Mouse (Mus musculus) cortical plate, adult 2 months (tissue): ENCODE data around the gene Lhx3. TPM values are rescaled to one million over a fixed set of nuclear protein-coding genes. Genes with fewer than 3 reads are reported as not detected.

Experiments
- H3K27ac ChIP-seq: fragments of 200-500 bp; 2 replicates; pipeline ENCODE4 v1.5.1; 2012; ENCODE audit warnings: low read length, control low read depth, inconsistent platforms; ENCODE audit not compliant: insufficient read depth
- H3K4me1 ChIP-seq: fragments of 200-500 bp; 2 replicates; pipeline ENCODE4 v1.6.1; 2011; ENCODE audit warnings: low read length; ENCODE audit not compliant: control insufficient read depth, insufficient read depth
- H3K4me3 ChIP-seq: fragments of 200-500 bp; 2 replicates; pipeline ENCODE4 v1.5.1; 2011; ENCODE audit warnings: mild to moderate bottlenecking, low read length, control low read depth; ENCODE audit not compliant: insufficient read depth
- CTCF ChIP-seq: fragments of 200-500 bp; IDR thresholded peaks from 2 replicates; pipeline ENCODE4 v1.5.1; 2011; ENCODE audit warnings: mild to moderate bottlenecking, control low read depth, low read length; ENCODE audit not compliant: insufficient read depth; ENCODE audit errors: extremely low read depth
- POLR2A ChIP-seq: fragments of 200-500 bp; IDR thresholded peaks from 2 replicates; pipeline ENCODE4 v1.6.1; 2011; ENCODE audit warnings: mild to moderate bottlenecking, low read length, control low read depth; ENCODE audit not compliant: insufficient read depth; ENCODE audit errors: extremely low read depth
- polyA plus RNA-seq: library from polyadenylated mRNA; depleted of rRNA; stranded (reverse); fragments of >200 nt; gene quantifications from 2 replicates; pipeline ENCODE4 v1.2.3, GENCODE M21; 2012

Lhx3 gene
- polyA plus RNA-seq, 1 experiment: not detected

- H3K4me1 ChIP-seq: no peaks in the 10 kb centered on the region
- no peak overlapping the region for H3K4me3 ChIP-seq
- H3K27ac ChIP-seq: no peak overlapping the region
- TF ChIP-seq CTCF: no peak
- no peak for TF ChIP-seq POLR2A
Observed at GRCm38 (mm10) chr2:26177189-26177588, 30.9 kb downstream of the Lhx3 start.

- H3K27ac ChIP-seq: no peak overlapping the region
- no peaks in the 10 kb centered on the region for H3K4me1 ChIP-seq
- H3K4me3 ChIP-seq: no peak overlapping the region
- TF ChIP-seq POLR2A (no peak), CTCF (no peak)
Observed at GRCm38 (mm10) chr2:26176731-26177130, 31.4 kb downstream of the Lhx3 start.

- Histone ChIP-seq H3K4me3 (no peak overlapping the region), H3K27ac (no peak overlapping the region), H3K4me1 (no peaks in the 10 kb centered on the region)
- no peak for TF ChIP-seq POLR2A
- no peak for TF ChIP-seq CTCF
Observed at GRCm38 (mm10) chr2:26175191-26175590, 32.9 kb downstream of the Lhx3 start.

GRCm38 (mm10) chr2:26172166-26172565 is 35.9 kb downstream of the Lhx3 start:
- Histone ChIP-seq H3K4me1 (no peaks in the 10 kb centered on the region), H3K4me3 (no peak overlapping the region), H3K27ac (no peak overlapping the region)
- no peak for TF ChIP-seq CTCF
- TF ChIP-seq POLR2A: no peak

GRCm38 (mm10) chr2:26170376-26170775 is 37.7 kb downstream of the Lhx3 start:
- no peak overlapping the region for H3K27ac ChIP-seq
- H3K4me3 ChIP-seq: no peak overlapping the region
- no peaks in the 10 kb centered on the region for H3K4me1 ChIP-seq
- TF ChIP-seq POLR2A (no peak), CTCF (no peak)

GRCm38 (mm10) chr2:26168843-26169579 is 39.1 kb downstream of the Lhx3 start:
- TF ChIP-seq POLR2A (no peak), CTCF (no peak)
- Histone ChIP-seq H3K4me3 (no peak overlapping the region), H3K27ac (no peak overlapping the region), H3K4me1 (no peaks in the 10 kb centered on the region)

GRCm38 (mm10) chr2:26166890-26167289 is 41.2 kb downstream of the Lhx3 start:
- TF ChIP-seq POLR2A (no peak), CTCF (no peak)
- Histone ChIP-seq H3K27ac (no peak overlapping the region), H3K4me3 (no peak overlapping the region), H3K4me1 (no peaks in the 10 kb centered on the region)

- Histone ChIP-seq H3K27ac (no peak overlapping the region), H3K4me3 (no peak overlapping the region), H3K4me1 (peaks cover 1% of the 10 kb centered on the region; the same call in 1 of the 2 replicates)
- TF ChIP-seq CTCF (no peak), POLR2A (no peak)
Observed at GRCm38 (mm10) chr2:26158064-26158463, 50.0 kb downstream of the Lhx3 start.

GRCm38 (mm10) chr2:26156191-26156977 is 51.7 kb downstream of the Lhx3 start:
- H3K4me1 ChIP-seq: peaks cover 1% of the 10 kb centered on the region; the same call in 1 of the 2 replicates
- H3K27ac ChIP-seq: no peak overlapping the region
- TF ChIP-seq POLR2A (no peak), CTCF (no peak)
- no peak overlapping the region for H3K4me3 ChIP-seq
